Mouse (Mus musculus) adrenal gland, adult (tissue): ENCODE results near the gene Slc16a13.
A peak's percentile ranks its signal among the peaks of the same experiment; 100 is the strongest.

Experiments used
- DNase-seq, 2 experiments: peaks; one replicate each; pipeline ENCODE4 v3.0.0; 2022 to 2023; ENCODE audit warnings: low spot score in 1 of 2; ENCODE audit not compliant: inconsistent age in 2 of 2

The Slc16a13 gene

GRCm38 (mm10) chr11:70232546-70232945 is 11.7 kb upstream of the Slc16a13 start:
- DNase-seq = peak; percentile 35 to 80

GRCm38 (mm10) chr11:70230239-70230727 is 9.4 kb upstream of the Slc16a13 start:
- DNase-seq = peak; percentile 83 to 93

GRCm38 (mm10) chr11:70229260-70230010 is 8.6 kb upstream of the Slc16a13 start, which contains the start of gene Bcl6b:
Gene Bcl6b, minus strand, starts transcription at chr11:70229798.
- DNase-seq = peak; percentile 30 to 61

GRCm38 (mm10) chr11:70228828-70229227 is 8.0 kb upstream of the Slc16a13 start:
- peak; percentile 88 to 94 for DNase-seq

GRCm38 (mm10) chr11:70227661-70228245 is 6.9 kb upstream of the Slc16a13 start:
- peak in 1 of 2 experiments; percentile 48 for DNase-seq

- no peak for DNase-seq
Observed at GRCm38 (mm10) chr11:70227126-70227525, 6.3 kb upstream of the Slc16a13 start.

GRCm38 (mm10) chr11:70226602-70226890 is 5.7 kb upstream of the Slc16a13 start:
- DNase-seq = no peak

- peak in 1 of 2 experiments; percentile 38 for DNase-seq
Observed at GRCm38 (mm10) chr11:70225798-70226601, 5.1 kb upstream of the Slc16a13 start.

GRCm38 (mm10) chr11:70223724-70224123 is 2.9 kb upstream of the Slc16a13 start:
- DNase-seq = peak; percentile 42 to 67

- DNase-seq = peak; percentile 33 to 77
Observed at GRCm38 (mm10) chr11:70221603-70222500, 988 bp upstream of the Slc16a13 start.

- no peak for DNase-seq
Observed at GRCm38 (mm10) chr11:70220323-70220722, 541 bp downstream of the Slc16a13 start.

- DNase-seq = no peak
Observed at GRCm38 (mm10) chr11:70219873-70220272, 991 bp downstream of the Slc16a13 start.

- DNase-seq = peak; percentile 55 to 78
Observed at GRCm38 (mm10) chr11:70218741-70219470, 2.0 kb downstream of the Slc16a13 start.

GRCm38 (mm10) chr11:70218039-70218438 is 2.8 kb downstream of the Slc16a13 start:
- DNase-seq = peak in 1 of 2 experiments; percentile 35

- DNase-seq = peak in 1 of 2 experiments; percentile 19
Observed at GRCm38 (mm10) chr11:70216103-70216502, 4.8 kb downstream of the Slc16a13 start.

- peak in 1 of 2 experiments; percentile 49 for DNase-seq
Observed at GRCm38 (mm10) chr11:70215301-70215700, 5.6 kb downstream of the Slc16a13 start.

- no peak for DNase-seq
Observed at GRCm38 (mm10) chr11:70214856-70215209, 6.0 kb downstream of the Slc16a13 start.

GRCm38 (mm10) chr11:70214191-70214855 is 6.5 kb downstream of the Slc16a13 start:
- DNase-seq = peak; percentile 52 to 78

- DNase-seq = no peak
Observed at GRCm38 (mm10) chr11:70213736-70214135, 7.1 kb downstream of the Slc16a13 start.
